Mouse (Mus musculus): ENCODE measurements around the gene Rbms1. TPM values are rescaled to one million over a fixed set of nuclear protein-coding genes. Genes with fewer than 3 reads are reported as not detected.

The Rbms1 gene
- polyA plus RNA-seq, 1 experiment from 2014 or later, result 117 TPM

GRCm38 (mm10) chr2:60939957-60940356 lies 23.0 kb downstream of the Rbms1 start:
- peak; percentile 66; the same call in 1 of the 2 replicates for ATAC-seq (replicated peaks; ENCODE audit: low FRiP score)
- Histone ChIP-seq H3K4me2 (peak overlapping the region; percentile 49), H3K4me3 (replicated peaks) (peak overlapping the region; percentile 12), H3K27ac (peak overlapping the region; percentile 79), H3K36me3 (peaks cover 3% of the 10 kb centered on the region; the same call in 1 of the 2 replicates), H3K9ac (no peak overlapping the region), H3K4me1 (peaks cover 14% of the 10 kb centered on the region), H3K27me3 (no peaks in the 10 kb centered on the region), H3K9me3 (replicated peaks) (no peaks in the 10 kb centered on the region)
- 52% methylated on average over 2 of the region's 2 CpGs for WGBS

GRCm38 (mm10) chr2:60936910-60937309 lies 26.1 kb downstream of the Rbms1 start:
- no peak overlapping the region for H3K9ac ChIP-seq
- no peaks in the 10 kb centered on the region for H3K9me3 ChIP-seq (replicated peaks)
- no peak overlapping the region for H3K27ac ChIP-seq
- peaks cover 14% of the 10 kb centered on the region for H3K4me1 ChIP-seq
- 93% methylated on average over 14 of the region's 14 CpGs for WGBS
- H3K36me3 ChIP-seq, result no peaks in the 10 kb centered on the region
- no peak overlapping the region for H3K4me3 ChIP-seq (replicated peaks)
- no peak overlapping the region for H3K4me2 ChIP-seq
- no peak for ATAC-seq (replicated peaks; ENCODE audit: low FRiP score)
- H3K27me3 ChIP-seq, result no peaks in the 10 kb centered on the region

GRCm38 (mm10) chr2:60928948-60929347 lies 34.0 kb downstream of the Rbms1 start:
- Histone ChIP-seq H3K4me2 (no peak overlapping the region), H3K27ac (no peak overlapping the region), H3K27me3 (no peaks in the 10 kb centered on the region), H3K4me3 (replicated peaks) (no peak overlapping the region), H3K9me3 (replicated peaks) (no peaks in the 10 kb centered on the region), H3K36me3 (no peaks in the 10 kb centered on the region), H3K4me1 (peaks cover 14% of the 10 kb centered on the region), H3K9ac (no peak overlapping the region)
- no peak for ATAC-seq (replicated peaks; ENCODE audit: low FRiP score)
- 88% methylated on average over 5 of the region's 5 CpGs for WGBS

GRCm38 (mm10) chr2:60927906-60928775 lies 34.9 kb downstream of the Rbms1 start:
- Histone ChIP-seq H3K4me1 (peaks cover 22% of the 10 kb centered on the region), H3K9ac (no peak overlapping the region), H3K4me2 (no peak overlapping the region), H3K27me3 (no peaks in the 10 kb centered on the region), H3K27ac (no peak overlapping the region), H3K9me3 (replicated peaks) (no peaks in the 10 kb centered on the region), H3K4me3 (replicated peaks) (no peak overlapping the region), H3K36me3 (no peaks in the 10 kb centered on the region)
- no peak for ATAC-seq (replicated peaks; ENCODE audit: low FRiP score)
- 84% methylated on average over 8 of the region's 8 CpGs for WGBS

- H3K36me3 ChIP-seq, result no peaks in the 10 kb centered on the region
- peaks cover 32% of the 10 kb centered on the region for H3K4me1 ChIP-seq
- H3K27me3 ChIP-seq, result no peaks in the 10 kb centered on the region
- H3K27ac ChIP-seq, result no peak overlapping the region
- H3K9me3 ChIP-seq (replicated peaks), result no peaks in the 10 kb centered on the region
- H3K9ac ChIP-seq, result no peak overlapping the region
- H3K4me2 ChIP-seq, result no peak overlapping the region
- no peak for ATAC-seq (replicated peaks; ENCODE audit: low FRiP score)
- WGBS, result 62% methylated on average over 5 of the region's 5 CpGs
- H3K4me3 ChIP-seq (replicated peaks), result no peak overlapping the region
Measured at GRCm38 (mm10) chr2:60925063-60925462, 37.9 kb downstream of the Rbms1 start.

GRCm38 (mm10) chr2:60923756-60924544 lies 39.0 kb downstream of the Rbms1 start:
- Histone ChIP-seq H3K36me3 (no peaks in the 10 kb centered on the region), H3K4me3 (replicated peaks) (no peak overlapping the region), H3K4me2 (no peak overlapping the region), H3K4me1 (peaks cover 37% of the 10 kb centered on the region), H3K9ac (no peak overlapping the region), H3K27ac (peak overlapping the region; percentile 76; the same call in 1 of the 2 replicates), H3K9me3 (replicated peaks) (no peaks in the 10 kb centered on the region), H3K27me3 (no peaks in the 10 kb centered on the region)
- 59% methylated on average over 11 of the region's 11 CpGs for WGBS
- ATAC-seq (replicated peaks; ENCODE audit: low FRiP score), result peak; percentile 63; the same call in 1 of the 2 replicates

- peak; percentile 68 for ATAC-seq (replicated peaks; ENCODE audit: low FRiP score)
- Histone ChIP-seq H3K36me3 (no peaks in the 10 kb centered on the region), H3K9me3 (replicated peaks) (no peaks in the 10 kb centered on the region), H3K27ac (peak overlapping the region; percentile 76), H3K4me3 (replicated peaks) (no peak overlapping the region), H3K27me3 (no peaks in the 10 kb centered on the region), H3K4me2 (no peak overlapping the region), H3K4me1 (peaks cover 41% of the 10 kb centered on the region), H3K9ac (no peak overlapping the region)
- 55% methylated on average over 6 of the region's 6 CpGs for WGBS
Measured at GRCm38 (mm10) chr2:60923111-60923510, 39.9 kb downstream of the Rbms1 start.

GRCm38 (mm10) chr2:60922351-60922750 lies 40.6 kb downstream of the Rbms1 start:
- no peak overlapping the region for H3K4me2 ChIP-seq
- H3K9ac ChIP-seq, result no peak overlapping the region
- peak overlapping the region; percentile 76 for H3K27ac ChIP-seq
- H3K9me3 ChIP-seq (replicated peaks), result no peaks in the 10 kb centered on the region
- peaks cover 45% of the 10 kb centered on the region for H3K4me1 ChIP-seq
- peak; percentile 40; the same call in 1 of the 2 replicates for ATAC-seq (replicated peaks; ENCODE audit: low FRiP score)
- H3K36me3 ChIP-seq, result no peaks in the 10 kb centered on the region
- no peaks in the 10 kb centered on the region for H3K27me3 ChIP-seq
- H3K4me3 ChIP-seq (replicated peaks), result no peak overlapping the region
- WGBS, result 44% methylated on average over 5 of the region's 5 CpGs

GRCm38 (mm10) chr2:60920076-60920475 lies 42.9 kb downstream of the Rbms1 start:
- no peaks in the 10 kb centered on the region for H3K36me3 ChIP-seq
- H3K4me1 ChIP-seq, result peaks cover 48% of the 10 kb centered on the region

GRCm38 (mm10) chr2:60918401-60918800 lies 44.6 kb downstream of the Rbms1 start:
- Histone ChIP-seq H3K4me2 (no peak overlapping the region), H3K27me3 (no peaks in the 10 kb centered on the region), H3K36me3 (no peaks in the 10 kb centered on the region), H3K4me1 (peaks cover 47% of the 10 kb centered on the region), H3K9ac (no peak overlapping the region), H3K9me3 (replicated peaks) (no peaks in the 10 kb centered on the region), H3K4me3 (replicated peaks) (no peak overlapping the region), H3K27ac (peak overlapping the region; percentile 68; the same call in 1 of the 2 replicates)
- no peak for ATAC-seq (replicated peaks; ENCODE audit: low FRiP score)
- WGBS, result 62% methylated on average over 7 of the region's 7 CpGs

More at GRCm38 (mm10) chr2:60920076-60920475, 42.9 kb downstream of the Rbms1 start:
- H3K4me3 ChIP-seq (replicated peaks), result no peak overlapping the region
- no peak overlapping the region for H3K4me2 ChIP-seq
- no peaks in the 10 kb centered on the region for H3K9me3 ChIP-seq (replicated peaks)
- H3K9ac ChIP-seq, result no peak overlapping the region
- ATAC-seq (replicated peaks; ENCODE audit: low FRiP score), result no peak
- H3K27me3 ChIP-seq, result no peaks in the 10 kb centered on the region
- H3K27ac ChIP-seq, result 0 out of 2 replicates have a peak overlapping the region, but pooled peaks have one; percentile 22
- WGBS, result 52% methylated on average over 3 of the region's 3 CpGs

- H3K36me3 ChIP-seq, result no peaks in the 10 kb centered on the region
- 76% methylated on average over 7 of the region's 7 CpGs for WGBS
- H3K27ac ChIP-seq, result no peak overlapping the region
- H3K27me3 ChIP-seq, result no peaks in the 10 kb centered on the region
- peaks cover 61% of the 10 kb centered on the region for H3K4me1 ChIP-seq
- H3K4me2 ChIP-seq, result no peak overlapping the region
- H3K4me3 ChIP-seq (replicated peaks), result no peak overlapping the region
- H3K9me3 ChIP-seq (replicated peaks), result no peaks in the 10 kb centered on the region
- no peak for ATAC-seq (replicated peaks; ENCODE audit: low FRiP score)
- no peak overlapping the region for H3K9ac ChIP-seq
Measured at GRCm38 (mm10) chr2:60914524-60915280, 48.3 kb downstream of the Rbms1 start.

Data from kidney, embryonic 15.5 days (tissue).